Mouse (Mus musculus) brain, embryonic 14.5 days (tissue): Measurements from ENCODE around the gene P4ha3. TPM values are rescaled to one million over a fixed set of nuclear protein-coding genes. Genes with fewer than 3 reads are reported as not detected.

Source experiments
- DNase-seq: peaks from one replicate; pipeline ENCODE4 v3.0.0-alpha.2; 2011; ENCODE audit warnings: low read depth
- CTCF ChIP-seq: fragments of 200-500 bp; IDR thresholded peaks from 2 replicates; pipeline ENCODE4 v1.5.1; 2012; ENCODE audit warnings: inconsistent platforms, mild to moderate bottlenecking, moderate library complexity, borderline replicate concordance; ENCODE audit not compliant: insufficient read depth, insufficient read length; ENCODE audit errors: extremely low read depth
- POLR2A ChIP-seq: fragments of 200-500 bp; IDR thresholded peaks from 2 replicates; pipeline ENCODE4 v1.6.1; 2012; ENCODE audit warnings: mild to moderate bottlenecking, inconsistent platforms, borderline replicate concordance; ENCODE audit not compliant: poor library complexity, insufficient read depth, insufficient read length, severe bottlenecking; ENCODE audit errors: extremely low read depth
- polyA plus RNA-seq: library from polyadenylated mRNA; depleted of rRNA; stranded (reverse); fragments of >200 nt; gene quantifications from 2 replicates; pipeline ENCODE4 v1.2.3, GENCODE M21; 2012; rRNA removed

Gene P4ha3
- polyA plus RNA-seq, 1 experiment: 22.0 TPM

DNA sequence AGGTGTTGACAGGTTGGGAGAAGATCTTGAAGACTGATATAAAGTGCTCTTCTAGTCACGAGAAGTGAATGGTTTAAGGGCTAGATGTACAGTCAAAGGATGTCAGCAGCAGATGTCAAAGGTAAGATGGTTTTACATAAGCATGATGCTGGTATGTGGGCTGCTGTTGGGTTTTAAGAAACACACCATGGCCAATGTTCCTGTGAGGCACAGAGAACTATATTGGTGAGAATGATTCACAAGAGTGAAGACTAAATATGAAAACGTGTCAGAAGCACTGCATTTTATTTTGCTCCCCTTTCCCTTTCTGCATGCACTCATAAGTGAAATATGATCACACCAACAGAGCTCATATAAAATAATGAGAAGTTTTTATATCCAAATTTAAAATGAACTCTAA lies 77.8 kb downstream of the P4ha3 start:
- TF ChIP-seq CTCF (no peak), POLR2A (no peak)
- no peak for DNase-seq

DNA sequence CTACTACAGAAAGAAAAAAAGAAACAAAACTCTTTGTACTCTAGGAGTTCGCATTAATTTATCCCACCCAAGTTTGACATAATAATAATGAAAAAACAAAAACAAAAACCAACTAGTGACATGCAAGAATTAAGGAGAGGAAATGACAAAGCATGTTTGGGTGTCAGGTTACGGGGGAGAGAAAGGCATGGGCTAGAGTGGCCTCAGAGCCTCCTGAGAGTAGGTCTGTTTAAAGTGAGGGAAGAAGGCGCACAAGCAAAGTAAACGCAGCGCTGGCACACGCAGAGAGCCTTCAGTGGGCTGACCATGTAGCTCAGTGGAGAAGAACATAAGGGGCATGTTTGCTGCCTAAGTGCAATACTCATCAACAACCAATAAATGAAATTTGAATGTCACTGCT lies 79.6 kb downstream of the P4ha3 start:
- TF ChIP-seq POLR2A (no peak), CTCF (no peak)
- DNase-seq: no peak

Other genes with a start within 250 kb of the P4ha3 start
- 42.1 and 44.6 TPM in 2 replicates for gene Pold3, start 164.0 kb upstream of the P4ha3 start, polyA plus RNA-seq
- 10.6 and 14.0 TPM in 2 replicates for gene Lipt2, start 126.2 kb upstream of the P4ha3 start, polyA plus RNA-seq
- 1.5 and 1.9 TPM in 2 replicates for gene Kcne3, start 109.0 kb upstream of the P4ha3 start, polyA plus RNA-seq
- 26.1 and 43.5 TPM in 2 replicates for gene Pgm2l1, start 58.1 kb upstream of the P4ha3 start, polyA plus RNA-seq
- 38.3 and 40.3 TPM in 2 replicates for gene C2cd3, start 86.7 kb downstream of the P4ha3 start, polyA plus RNA-seq
- 184 and 224 TPM in 2 replicates for gene Ppme1, start 86.8 kb downstream of the P4ha3 start, polyA plus RNA-seq
- gene Ucp3, start 187.5 kb downstream of the P4ha3 start, polyA plus RNA-seq: 0.03 TPM in 1 of 2 replicates, not detected in the other
- 44.7 and 53.9 TPM in 2 replicates for gene Ucp2, start 207.8 kb downstream of the P4ha3 start, polyA plus RNA-seq
- 4.6 and 7.0 TPM in 2 replicates for gene Dnajb13, start 229.4 kb downstream of the P4ha3 start, polyA plus RNA-seq